Mouse (Mus musculus): ENCODE measurements around the gene Cmtr1. TPM values are rescaled to one million over a fixed set of nuclear protein-coding genes. Genes with fewer than 3 reads are reported as not detected.

The Cmtr1 gene
- polyA plus RNA-seq, 1 experiment from 2014 or later: 48.7 TPM

GRCm38 (mm10) chr17:29688610-29689009 lies 28.2 kb downstream of the Cmtr1 start:
- Histone ChIP-seq H3K27ac (replicated peaks) (no peak overlapping the region), H3K4me2 (replicated peaks; ENCODE audit: low read depth) (no peak overlapping the region), H3K9ac (ENCODE audit: low read length) (no peak overlapping the region), H3K36me3 (ENCODE audit: control insufficient read depth, insufficient read depth, low read length) (peaks cover 28% of the 10 kb centered on the region), H3K27me3 (ENCODE audit: control insufficient read depth, insufficient read depth, low read length) (no peaks in the 10 kb centered on the region), H3K4me1 (replicated peaks; ENCODE audit: control insufficient read depth, insufficient read depth) (no peaks in the 10 kb centered on the region), H3K9me3 (ENCODE audit: control insufficient read depth, low read length) (no peaks in the 10 kb centered on the region), H3K4me3 (ENCODE audit: low read depth, low read length) (no peak overlapping the region)
- WGBS: 93% methylated on average over 10 of the region's 10 CpGs
- DNase-seq (ENCODE audit: low spot score) (no peak), ATAC-seq (ENCODE audit: low FRiP score, low TSS enrichment) (no peak)
- no peak for TF ChIP-seq CTCF (IDR thresholded peaks at IDR 0.05; ENCODE audit: low read depth)
- no peak for TF ChIP-seq EP300 (optimal IDR thresholded peaks at IDR 0.05)

GRCm38 (mm10) chr17:29690257-29690656 lies 29.9 kb downstream of the Cmtr1 start:
- WGBS: 73% methylated on average over 6 of the region's 6 CpGs
- H3K27me3 ChIP-seq (ENCODE audit: control insufficient read depth, insufficient read depth, low read length): no peaks in the 10 kb centered on the region
- H3K4me3 ChIP-seq (ENCODE audit: low read depth, low read length): no peak overlapping the region
- H3K27ac ChIP-seq (replicated peaks): no peak overlapping the region
- no peak overlapping the region for H3K9ac ChIP-seq (ENCODE audit: low read length)
- H3K4me2 ChIP-seq (replicated peaks; ENCODE audit: low read depth): no peak overlapping the region
- DNase-seq (ENCODE audit: low spot score) (no peak), ATAC-seq (ENCODE audit: low FRiP score, low TSS enrichment) (no peak)
- no peak for TF ChIP-seq CTCF (IDR thresholded peaks at IDR 0.05; ENCODE audit: low read depth)
- no peak for TF ChIP-seq EP300 (optimal IDR thresholded peaks at IDR 0.05)
- no peaks in the 10 kb centered on the region for H3K4me1 ChIP-seq (replicated peaks; ENCODE audit: control insufficient read depth, insufficient read depth)
- peaks cover 35% of the 10 kb centered on the region for H3K36me3 ChIP-seq (ENCODE audit: control insufficient read depth, insufficient read depth, low read length)
- no peaks in the 10 kb centered on the region for H3K9me3 ChIP-seq (ENCODE audit: control insufficient read depth, low read length)

- H3K4me3 ChIP-seq (ENCODE audit: low read depth, low read length): no peak overlapping the region
- no peaks in the 10 kb centered on the region for H3K27me3 ChIP-seq (ENCODE audit: control insufficient read depth, insufficient read depth, low read length)
- no peak overlapping the region for H3K27ac ChIP-seq (replicated peaks)
- TF ChIP-seq CTCF (IDR thresholded peaks at IDR 0.05; ENCODE audit: low read depth) (no peak), EP300 (optimal IDR thresholded peaks at IDR 0.05) (no peak)
- no peak overlapping the region for H3K4me2 ChIP-seq (replicated peaks; ENCODE audit: low read depth)
- 84% methylated on average over 2 of the region's 2 CpGs for WGBS
- ATAC-seq (ENCODE audit: low FRiP score, low TSS enrichment) (no peak), DNase-seq (ENCODE audit: low spot score) (no peak)
- no peak overlapping the region for H3K9ac ChIP-seq (ENCODE audit: low read length)
- peaks cover 30% of the 10 kb centered on the region for H3K36me3 ChIP-seq (ENCODE audit: control insufficient read depth, insufficient read depth, low read length)
- H3K9me3 ChIP-seq (ENCODE audit: control insufficient read depth, low read length): no peaks in the 10 kb centered on the region
- H3K4me1 ChIP-seq (replicated peaks; ENCODE audit: control insufficient read depth, insufficient read depth): no peaks in the 10 kb centered on the region
Observed at GRCm38 (mm10) chr17:29692827-29693226, 32.4 kb downstream of the Cmtr1 start.

- Histone ChIP-seq H3K4me2 (replicated peaks; ENCODE audit: low read depth) (no peak overlapping the region), H3K4me1 (replicated peaks; ENCODE audit: control insufficient read depth, insufficient read depth) (no peaks in the 10 kb centered on the region), H3K4me3 (ENCODE audit: low read depth, low read length) (no peak overlapping the region), H3K9ac (ENCODE audit: low read length) (no peak overlapping the region), H3K9me3 (ENCODE audit: control insufficient read depth, low read length) (no peaks in the 10 kb centered on the region), H3K36me3 (ENCODE audit: control insufficient read depth, insufficient read depth, low read length) (peaks cover 33% of the 10 kb centered on the region), H3K27ac (replicated peaks) (no peak overlapping the region), H3K27me3 (ENCODE audit: control insufficient read depth, insufficient read depth, low read length) (no peaks in the 10 kb centered on the region)
- no peak for TF ChIP-seq EP300 (optimal IDR thresholded peaks at IDR 0.05)
- TF ChIP-seq CTCF (IDR thresholded peaks at IDR 0.05; ENCODE audit: low read depth): no peak
- WGBS: 92% methylated on average over 2 of the region's 2 CpGs
- DNase-seq (ENCODE audit: low spot score) (no peak), ATAC-seq (ENCODE audit: low FRiP score, low TSS enrichment) (no peak)
Observed at GRCm38 (mm10) chr17:29693571-29693970, 33.2 kb downstream of the Cmtr1 start.

- no peak for TF ChIP-seq CTCF (IDR thresholded peaks at IDR 0.05; ENCODE audit: low read depth)
- no peak for TF ChIP-seq EP300 (optimal IDR thresholded peaks at IDR 0.05)
- DNase-seq (ENCODE audit: low spot score): no peak
- no peaks in the 10 kb centered on the region for H3K9me3 ChIP-seq (ENCODE audit: control insufficient read depth, low read length)
- no peak overlapping the region for H3K4me3 ChIP-seq (ENCODE audit: low read depth, low read length)
- 77% methylated on average over 4 of the region's 4 CpGs for WGBS
- H3K4me2 ChIP-seq (replicated peaks; ENCODE audit: low read depth): no peak overlapping the region
- H3K9ac ChIP-seq (ENCODE audit: low read length): no peak overlapping the region
- H3K36me3 ChIP-seq (ENCODE audit: control insufficient read depth, insufficient read depth, low read length): peaks cover 43% of the 10 kb centered on the region
- no peak for ATAC-seq (ENCODE audit: low FRiP score, low TSS enrichment)
- no peaks in the 10 kb centered on the region for H3K4me1 ChIP-seq (replicated peaks; ENCODE audit: control insufficient read depth, insufficient read depth)
- H3K27me3 ChIP-seq (ENCODE audit: control insufficient read depth, insufficient read depth, low read length): no peaks in the 10 kb centered on the region
- H3K27ac ChIP-seq (replicated peaks): no peak overlapping the region
Observed at GRCm38 (mm10) chr17:29694516-29694915, 34.1 kb downstream of the Cmtr1 start.

GRCm38 (mm10) chr17:29696940-29697339 lies 36.5 kb downstream of the Cmtr1 start:
- no peaks in the 10 kb centered on the region for H3K9me3 ChIP-seq (ENCODE audit: control insufficient read depth, low read length)
- TF ChIP-seq CTCF (IDR thresholded peaks at IDR 0.05; ENCODE audit: low read depth) (no peak), EP300 (optimal IDR thresholded peaks at IDR 0.05) (no peak)
- no peaks in the 10 kb centered on the region for H3K4me1 ChIP-seq (replicated peaks; ENCODE audit: control insufficient read depth, insufficient read depth)
- no peaks in the 10 kb centered on the region for H3K27me3 ChIP-seq (ENCODE audit: control insufficient read depth, insufficient read depth, low read length)
- H3K27ac ChIP-seq (replicated peaks): no peak overlapping the region
- WGBS: 92% methylated on average over 8 of the region's 8 CpGs
- no peak overlapping the region for H3K9ac ChIP-seq (ENCODE audit: low read length)
- ATAC-seq (ENCODE audit: low FRiP score, low TSS enrichment) (no peak), DNase-seq (ENCODE audit: low spot score) (no peak)
- H3K4me3 ChIP-seq (ENCODE audit: low read depth, low read length): no peak overlapping the region
- H3K4me2 ChIP-seq (replicated peaks; ENCODE audit: low read depth): no peak overlapping the region
- H3K36me3 ChIP-seq (ENCODE audit: control insufficient read depth, insufficient read depth, low read length): peaks cover 54% of the 10 kb centered on the region

Measured in stomach, postnatal 0 days (tissue).